8 mouse cellular contexts compared by ENCODE assay signal in genomic region chr17:35295796-35296195, GRCm38 (mm10). TPM values are rescaled to one million over a fixed set of nuclear protein-coding genes. Genes with fewer than 3 reads are reported as not detected.
A peak's percentile ranks its signal among the peaks of the same experiment; 100 is the strongest.
DNase-seq lines count a peak whose midpoint lies in the region.
"Not testable (repeated sequence)": the region's sequence is repeated elsewhere in the genome, so short reads cannot be mapped to it uniquely, and the experiment has no call there.

No protein-coding gene starts in this region.

- not testable (repeated sequence) for H3K36me3 ChIP-seq in forebrain, embryonic 10.5 days (replicated peaks)

- H3K9me3 ChIP-seq in forebrain, embryonic 10.5 days: not testable (repeated sequence)

- not testable (repeated sequence) for H3K27me3 ChIP-seq in forebrain, embryonic 10.5 days (ENCODE audit: poor library complexity, severe bottlenecking)

- H3K4me3 ChIP-seq in forebrain, embryonic 10.5 days: not testable (repeated sequence)

- DNase-seq in ES-CJ7 (ENCODE audit: low read depth, low spot score): peak; percentile 57
- peak; percentile 16 for DNase-seq in c-Kit-negative CD71-positive TER-119-positive erythroid progenitor cells, embryonic 14.5 days (ENCODE audit: low read depth, low spot score)
- DNase-seq in forebrain, embryonic 10.5 days (ENCODE audit: extremely low spot score, low spot score): peak; percentile 47
- DNase-seq in heart, postnatal 4 days: peak; percentile 76
- DNase-seq in layer of hippocampus, postnatal 14 days (ENCODE audit: low spot score in 2 of 2): peak; percentile 35 to 54
- peak; percentile 77 for DNase-seq in lung, postnatal 36 days
- DNase-seq in right cerebral cortex, postnatal 14 days: peak; percentile 58
- peak; percentile 94 for DNase-seq in thymus, postnatal 4 days

- not testable (repeated sequence) for H3K4me1 ChIP-seq in forebrain, embryonic 10.5 days

- not testable (repeated sequence) for H3K27ac ChIP-seq in forebrain, embryonic 10.5 days

- 4% methylated on average over 5 of the region's 5 CpGs for WGBS in forebrain, embryonic 10.5 days

RNA-seq across cellular contexts. Expression of gene H2-Q1, which starts 24.4 kb away (rescaled TPM):
- polyA plus RNA-seq in forebrain, embryonic 10.5 days (2016; fragmentation: Nextera tagmentation; extraction: Ambion mirVana): not detected in 2 replicates
- total RNA-seq in heart, postnatal 4 days (2021): under 1 TPM; 0.43 to 0.55 TPM
- total RNA-seq in layer of hippocampus, postnatal 14 days (2021): under 1 TPM; 0.21 to 0.25 TPM

RNA-seq across cellular contexts. Expression of gene H2-D1, which starts 33.3 kb away (rescaled TPM):
- polyA plus RNA-seq in forebrain, embryonic 10.5 days (2016; fragmentation: Nextera tagmentation; extraction: Ambion mirVana): 57.8 and 58.6 TPM in 2 replicates
- total RNA-seq in heart, postnatal 4 days (2021): 10 to 100 TPM; 45.9 to 50.4 TPM
- total RNA-seq in layer of hippocampus, postnatal 14 days (2021): 10 to 100 TPM; 14.5 to 14.8 TPM

RNA-seq across cellular contexts. Expression of gene H2-Q2, which starts 46.2 kb away (rescaled TPM):
- polyA plus RNA-seq in forebrain, embryonic 10.5 days (2016; fragmentation: Nextera tagmentation; extraction: Ambion mirVana): 0.26 and 0.35 TPM in 2 replicates
- total RNA-seq in heart, postnatal 4 days (2021): under 1 TPM; 0.64 to 0.77 TPM
- under 1 TPM; 0.52 to 0.74 TPM for total RNA-seq in layer of hippocampus, postnatal 14 days (2021)

RNA-seq across cellular contexts. Expression of gene Ddx39b, which starts 54.2 kb away (rescaled TPM):
- 757 and 759 TPM in 2 replicates for polyA plus RNA-seq in forebrain, embryonic 10.5 days (2016; fragmentation: Nextera tagmentation; extraction: Ambion mirVana)
- total RNA-seq in heart, postnatal 4 days (2021): 100 to 1,000 TPM; 221 to 230 TPM
- 100 to 1,000 TPM; 234 to 244 TPM for total RNA-seq in layer of hippocampus, postnatal 14 days (2021)

Comparison
In these comparisons a context has a peak if more than half of its experiments do, and no peak if none do; other contexts are left out.
1. DNase-seq: peak in every context shown above with its lines; median percentile 94 in thymus, postnatal 4 days; 77 in lung, postnatal 36 days; 76 in heart, postnatal 4 days; 58 in right cerebral cortex, postnatal 14 days; 57 in ES-CJ7; 47 in forebrain, embryonic 10.5 days; 44 in layer of hippocampus, postnatal 14 days; 16 in c-Kit-negative CD71-positive TER-119-positive erythroid progenitor cells, embryonic 14.5 days.